Mouse (Mus musculus) megakaryocyte, embryonic 14.5 days (primary cell): ENCODE measurements around the gene Olfr541. TPM values are rescaled to one million over a fixed set of nuclear protein-coding genes. Genes with fewer than 3 reads are reported as not detected.

Experiments
- H3K27me3 ChIP-seq: replicated peaks from 2 replicates; pipeline ENCODE3; 2012; ENCODE audit warnings: inconsistent platforms
- H3K36me3 ChIP-seq: replicated peaks from 2 replicates; pipeline ENCODE3; 2012; ENCODE audit warnings: low read length, inconsistent platforms, mixed read lengths
- H3K4me1 ChIP-seq: 2 replicates; pipeline ENCODE4 v1.6.1; 2012; ENCODE audit warnings: inconsistent platforms
- H3K4me3 ChIP-seq: replicated peaks from 2 replicates; pipeline ENCODE3; 2012; ENCODE audit warnings: moderate library complexity, mild to moderate bottlenecking, inconsistent platforms
- H3K9me3 ChIP-seq: 2 replicates; pipeline ENCODE4 v1.6.1; 2012; ENCODE audit warnings: inconsistent platforms
- FLI1 ChIP-seq: IDR thresholded peaks from 2 replicates; pipeline ENCODE4 v1.6.1; 2012; ENCODE audit warnings: low read length, inconsistent platforms, mixed read lengths
- GATA1 ChIP-seq: IDR thresholded peaks from 3 replicates; pipeline ENCODE4 v1.6.1; 2012; ENCODE audit warnings: mixed read lengths, low read length, inconsistent platforms, borderline replicate concordance
- polyA plus RNA-seq: library from polyadenylated mRNA; stranded (reverse); fragments of >175 nt; gene quantifications from 2 replicates; pipeline ENCODE4 v1.2.3, GENCODE M21; 2012; ENCODE audit warnings: low replicate concordance; ENCODE audit not compliant: insufficient read depth

The Olfr541 gene
- polyA plus RNA-seq, 1 experiment: not detected

- TF ChIP-seq FLI1 (no peak), GATA1 (no peak)
- Histone ChIP-seq H3K4me1 (no peaks in the 10 kb centered on the region), H3K9me3 (no peaks in the 10 kb centered on the region), H3K4me3 (no peak overlapping the region), H3K27me3 (peaks cover 8% of the 10 kb centered on the region), H3K36me3 (no peaks in the 10 kb centered on the region)
Measured at GRCm38 (mm10) chr7:140725558-140725957, 28.5 kb downstream of the Olfr541 start.

GRCm38 (mm10) chr7:140733162-140733561 lies 36.1 kb downstream of the Olfr541 start:
- Histone ChIP-seq H3K27me3 (no peaks in the 10 kb centered on the region), H3K4me1 (no peaks in the 10 kb centered on the region), H3K36me3 (no peaks in the 10 kb centered on the region), H3K9me3 (no peaks in the 10 kb centered on the region), H3K4me3 (no peak overlapping the region)
- no peak for TF ChIP-seq GATA1
- TF ChIP-seq FLI1: no peak

GRCm38 (mm10) chr7:140747402-140747801 lies 50.3 kb downstream of the Olfr541 start:
- Histone ChIP-seq H3K4me3 (no peak overlapping the region), H3K27me3 (no peaks in the 10 kb centered on the region), H3K4me1 (no peaks in the 10 kb centered on the region), H3K36me3 (no peaks in the 10 kb centered on the region), H3K9me3 (no peaks in the 10 kb centered on the region)
- TF ChIP-seq GATA1 (no peak), FLI1 (no peak)

- no peak overlapping the region for H3K4me3 ChIP-seq
- H3K9me3 ChIP-seq: no peaks in the 10 kb centered on the region
- no peaks in the 10 kb centered on the region for H3K27me3 ChIP-seq
- H3K36me3 ChIP-seq: no peaks in the 10 kb centered on the region
- no peak for TF ChIP-seq FLI1
- no peak for TF ChIP-seq GATA1
- no peaks in the 10 kb centered on the region for H3K4me1 ChIP-seq
Measured at GRCm38 (mm10) chr7:140748116-140748826, 51.2 kb downstream of the Olfr541 start.

GRCm38 (mm10) chr7:140748827-140749160 lies 51.7 kb downstream of the Olfr541 start:
- no peaks in the 10 kb centered on the region for H3K4me1 ChIP-seq
- H3K9me3 ChIP-seq: no peaks in the 10 kb centered on the region
- no peaks in the 10 kb centered on the region for H3K36me3 ChIP-seq
- TF ChIP-seq GATA1 (no peak), FLI1 (no peak)
- H3K27me3 ChIP-seq: no peaks in the 10 kb centered on the region
- no peak overlapping the region for H3K4me3 ChIP-seq

GRCm38 (mm10) chr7:140754556-140754955 lies 57.5 kb downstream of the Olfr541 start:
- peaks cover 2% of the 10 kb centered on the region for H3K27me3 ChIP-seq
- H3K36me3 ChIP-seq: no peaks in the 10 kb centered on the region
- no peak overlapping the region for H3K4me3 ChIP-seq
- TF ChIP-seq GATA1 (no peak), FLI1 (no peak)
- H3K4me1 ChIP-seq: no peaks in the 10 kb centered on the region
- peaks cover 4% of the 10 kb centered on the region; the same call in 1 of the 2 replicates for H3K9me3 ChIP-seq

Other genes with a start within 250 kb of the Olfr541 start
- gene Olfr533, start 233.9 kb upstream of the Olfr541 start, polyA plus RNA-seq: not detected in 2 replicates
- not detected in 2 replicates for gene Olfr535, start 213.1 kb upstream of the Olfr541 start, polyA plus RNA-seq
- not detected in 2 replicates for gene Olfr536, start 189.9 kb upstream of the Olfr541 start, polyA plus RNA-seq
- gene Olfr538, start 129.4 kb upstream of the Olfr541 start, polyA plus RNA-seq: not detected in 2 replicates
- gene Olfr46, start 96.0 kb upstream of the Olfr541 start, polyA plus RNA-seq: not detected in 2 replicates
- gene Olfr61, start 68.3 kb upstream of the Olfr541 start, polyA plus RNA-seq: not detected in 2 replicates
- gene Olfr53, start 50.8 kb upstream of the Olfr541 start, polyA plus RNA-seq: not detected in 2 replicates
- gene Olfr539, start 37.3 kb upstream of the Olfr541 start, polyA plus RNA-seq: not detected in 2 replicates
- gene Olfr45, start 15.3 kb upstream of the Olfr541 start, polyA plus RNA-seq: not detected in 2 replicates
- gene Cyp2e1, start 66.5 kb downstream of the Olfr541 start, polyA plus RNA-seq: not detected in 2 replicates
- gene Syce1, start 90.6 kb downstream of the Olfr541 start, polyA plus RNA-seq: 0.38 TPM in 1 of 2 replicates, not detected in the other
- 1.8 TPM in 1 of 2 replicates, not detected in the other for gene Zfp941, start 124.9 kb downstream of the Olfr541 start, polyA plus RNA-seq
- gene Urah, start 137.8 kb downstream of the Olfr541 start, polyA plus RNA-seq: not detected in 2 replicates
- gene Scgb1c1, start 148.3 kb downstream of the Olfr541 start, polyA plus RNA-seq: 1.1 TPM in 1 of 2 replicates, not detected in the other
- gene Odf3, start 150.5 kb downstream of the Olfr541 start, polyA plus RNA-seq: 0.13 TPM in 1 of 2 replicates, not detected in the other
- gene Gm45785, start 159.1 kb downstream of the Olfr541 start, polyA plus RNA-seq: not detected in 2 replicates
- gene Ric8a, start 159.7 kb downstream of the Olfr541 start, polyA plus RNA-seq: 57.2 and 112 TPM in 2 replicates
- gene Bet1l, start 160.3 kb downstream of the Olfr541 start, polyA plus RNA-seq: 4.0 and 23.4 TPM in 2 replicates
- gene Psmd13, start 184.7 kb downstream of the Olfr541 start, polyA plus RNA-seq: 16.6 and 130 TPM in 2 replicates
- gene Sirt3, start 185.0 kb downstream of the Olfr541 start, polyA plus RNA-seq: 25.1 and 60.6 TPM in 2 replicates
- gene Cox8b, start 203.2 kb downstream of the Olfr541 start, polyA plus RNA-seq: not detected in 2 replicates
- 18.0 and 21.3 TPM in 2 replicates for gene Nlrp6, start 223.6 kb downstream of the Olfr541 start, polyA plus RNA-seq
- 6.6 and 7.4 TPM in 2 replicates for gene Pgghg, start 244.1 kb downstream of the Olfr541 start, polyA plus RNA-seq